Mouse (Mus musculus): ENCODE results near the gene Fezf2.

- TF ChIP-seq CTCF (IDR thresholded peaks at IDR 0.05; ENCODE audit: borderline replicate concordance, insufficient read depth, low read depth, low read length) (no peak), POLR2A (IDR thresholded peaks at IDR 0.05; ENCODE audit: borderline replicate concordance, insufficient read depth, low read length) (no peak)
Observed at GRCm38 (mm10) chr14:12334925-12335324, 13.1 kb downstream of the Fezf2 start.

Measured in cerebellum, adult 2 months (tissue).